Mouse (Mus musculus): ENCODE data around the gene Eme2. TPM values are rescaled to one million over a fixed set of nuclear protein-coding genes. Genes with fewer than 3 reads are reported as not detected.

The Eme2 gene
- polyA plus RNA-seq, 1 experiment from 2014 or later = 38.5 TPM

- no peak for ATAC-seq (ENCODE audit: low FRiP score, low TSS enrichment)
- Histone ChIP-seq H3K9me3 (ENCODE audit: low read length) (no peaks in the 10 kb centered on the region), H3K27me3 (ENCODE audit: insufficient read depth, low read length) (no peaks in the 10 kb centered on the region), H3K4me1 (ENCODE audit: insufficient read depth, low read length) (peaks cover 22% of the 10 kb centered on the region), H3K9ac (replicated peaks; ENCODE audit: low read length) (no peak overlapping the region), H3K4me3 (ENCODE audit: low read length) (no peak overlapping the region), H3K27ac (ENCODE audit: low read length) (no peak overlapping the region), H3K36me3 (ENCODE audit: insufficient read depth, low read length) (peaks cover 4% of the 10 kb centered on the region), H3K4me2 (replicated peaks; ENCODE audit: low read depth, low read length) (no peak overlapping the region)
- WGBS = 95% methylated on average over 4 of the region's 4 CpGs
Measured at GRCm38 (mm10) chr17:24932431-24932830, 37.5 kb upstream of the Eme2 start.

GRCm38 (mm10) chr17:24929506-24929905 is 34.6 kb upstream of the Eme2 start:
- Histone ChIP-seq H3K4me1 (ENCODE audit: insufficient read depth, low read length) (peaks cover 8% of the 10 kb centered on the region; the same call in 1 of the 2 replicates), H3K9me3 (ENCODE audit: low read length) (no peaks in the 10 kb centered on the region), H3K27ac (ENCODE audit: low read length) (no peak overlapping the region), H3K36me3 (ENCODE audit: insufficient read depth, low read length) (peaks cover 22% of the 10 kb centered on the region), H3K4me2 (replicated peaks; ENCODE audit: low read depth, low read length) (no peak overlapping the region), H3K4me3 (ENCODE audit: low read length) (no peak overlapping the region), H3K9ac (replicated peaks; ENCODE audit: low read length) (no peak overlapping the region), H3K27me3 (ENCODE audit: insufficient read depth, low read length) (no peaks in the 10 kb centered on the region)
- 68% methylated on average over 1 of the region's 1 CpGs for WGBS
- ATAC-seq (ENCODE audit: low FRiP score, low TSS enrichment) = no peak

- no peaks in the 10 kb centered on the region for H3K9me3 ChIP-seq (ENCODE audit: low read length)
- H3K36me3 ChIP-seq (ENCODE audit: insufficient read depth, low read length) = peaks cover 64% of the 10 kb centered on the region
- no peak overlapping the region for H3K4me2 ChIP-seq (replicated peaks; ENCODE audit: low read depth, low read length)
- 88% methylated on average over 1 of the region's 1 CpGs for WGBS
- H3K9ac ChIP-seq (replicated peaks; ENCODE audit: low read length) = no peak overlapping the region
- no peaks in the 10 kb centered on the region for H3K4me1 ChIP-seq (ENCODE audit: insufficient read depth, low read length)
- no peak overlapping the region for H3K27ac ChIP-seq (ENCODE audit: low read length)
- H3K27me3 ChIP-seq (ENCODE audit: insufficient read depth, low read length) = no peaks in the 10 kb centered on the region
- ATAC-seq (ENCODE audit: low FRiP score, low TSS enrichment) = no peak
- H3K4me3 ChIP-seq (ENCODE audit: low read length) = no peak overlapping the region
Measured at GRCm38 (mm10) chr17:24923246-24923645, 28.4 kb upstream of the Eme2 start.

- ATAC-seq (ENCODE audit: low FRiP score, low TSS enrichment) = no peak
- no peaks in the 10 kb centered on the region for H3K9me3 ChIP-seq (ENCODE audit: low read length)
- no peak overlapping the region for H3K27ac ChIP-seq (ENCODE audit: low read length)
- no peak overlapping the region for H3K9ac ChIP-seq (replicated peaks; ENCODE audit: low read length)
- no peak overlapping the region for H3K4me2 ChIP-seq (replicated peaks; ENCODE audit: low read depth, low read length)
- no peaks in the 10 kb centered on the region for H3K4me1 ChIP-seq (ENCODE audit: insufficient read depth, low read length)
- no peaks in the 10 kb centered on the region for H3K27me3 ChIP-seq (ENCODE audit: insufficient read depth, low read length)
- H3K4me3 ChIP-seq (ENCODE audit: low read length) = no peak overlapping the region
- H3K36me3 ChIP-seq (ENCODE audit: insufficient read depth, low read length) = peaks cover 83% of the 10 kb centered on the region
Measured at GRCm38 (mm10) chr17:24913984-24914383, 19.1 kb upstream of the Eme2 start.

- WGBS = 94% methylated on average over 2 of the region's 2 CpGs
- no peak overlapping the region for H3K27ac ChIP-seq (ENCODE audit: low read length)
- no peaks in the 10 kb centered on the region for H3K9me3 ChIP-seq (ENCODE audit: low read length)
- no peak for ATAC-seq (ENCODE audit: low FRiP score, low TSS enrichment)
- no peaks in the 10 kb centered on the region for H3K4me1 ChIP-seq (ENCODE audit: insufficient read depth, low read length)
- H3K4me2 ChIP-seq (replicated peaks; ENCODE audit: low read depth, low read length) = no peak overlapping the region
- peaks cover 88% of the 10 kb centered on the region for H3K36me3 ChIP-seq (ENCODE audit: insufficient read depth, low read length)
- no peak overlapping the region for H3K4me3 ChIP-seq (ENCODE audit: low read length)
- H3K27me3 ChIP-seq (ENCODE audit: insufficient read depth, low read length) = no peaks in the 10 kb centered on the region
- H3K9ac ChIP-seq (replicated peaks; ENCODE audit: low read length) = no peak overlapping the region
Measured at GRCm38 (mm10) chr17:24907591-24907990, 12.7 kb upstream of the Eme2 start.

GRCm38 (mm10) chr17:24903767-24904166 is 8.9 kb upstream of the Eme2 start:
- Histone ChIP-seq H3K4me2 (replicated peaks; ENCODE audit: low read depth, low read length) (no peak overlapping the region), H3K27ac (ENCODE audit: low read length) (no peak overlapping the region), H3K36me3 (ENCODE audit: insufficient read depth, low read length) (peaks cover 98% of the 10 kb centered on the region), H3K4me3 (ENCODE audit: low read length) (no peak overlapping the region), H3K9ac (replicated peaks; ENCODE audit: low read length) (no peak overlapping the region), H3K4me1 (ENCODE audit: insufficient read depth, low read length) (no peaks in the 10 kb centered on the region), H3K27me3 (ENCODE audit: insufficient read depth, low read length) (no peaks in the 10 kb centered on the region), H3K9me3 (ENCODE audit: low read length) (no peaks in the 10 kb centered on the region)
- 92% methylated on average over 9 of the region's 9 CpGs for WGBS
- no peak for ATAC-seq (ENCODE audit: low FRiP score, low TSS enrichment)

GRCm38 (mm10) chr17:24902671-24903474 is 8.0 kb upstream of the Eme2 start:
- peaks cover 2% of the 10 kb centered on the region; the same call in 1 of the 2 replicates for H3K4me1 ChIP-seq (ENCODE audit: insufficient read depth, low read length)
- 67% methylated on average over 9 of the region's 9 CpGs for WGBS
- H3K9me3 ChIP-seq (ENCODE audit: low read length) = no peaks in the 10 kb centered on the region
- ATAC-seq (ENCODE audit: low FRiP score, low TSS enrichment) = no peak
- no peak overlapping the region for H3K4me2 ChIP-seq (replicated peaks; ENCODE audit: low read depth, low read length)
- H3K4me3 ChIP-seq (ENCODE audit: low read length) = no peak overlapping the region
- H3K27ac ChIP-seq (ENCODE audit: low read length) = no peak overlapping the region
- H3K27me3 ChIP-seq (ENCODE audit: insufficient read depth, low read length) = no peaks in the 10 kb centered on the region
- H3K9ac ChIP-seq (replicated peaks; ENCODE audit: low read length) = no peak overlapping the region
- peaks cover 98% of the 10 kb centered on the region for H3K36me3 ChIP-seq (ENCODE audit: insufficient read depth, low read length)

GRCm38 (mm10) chr17:24902124-24902523 is 7.2 kb upstream of the Eme2 start:
- 93% methylated on average over 5 of the region's 5 CpGs for WGBS
- Histone ChIP-seq H3K4me3 (ENCODE audit: low read length) (no peak overlapping the region), H3K27ac (ENCODE audit: low read length) (no peak overlapping the region), H3K27me3 (ENCODE audit: insufficient read depth, low read length) (no peaks in the 10 kb centered on the region), H3K4me1 (ENCODE audit: insufficient read depth, low read length) (peaks cover 8% of the 10 kb centered on the region; the same call in 1 of the 2 replicates), H3K4me2 (replicated peaks; ENCODE audit: low read depth, low read length) (no peak overlapping the region), H3K9ac (replicated peaks; ENCODE audit: low read length) (no peak overlapping the region), H3K9me3 (ENCODE audit: low read length) (no peaks in the 10 kb centered on the region), H3K36me3 (ENCODE audit: insufficient read depth, low read length) (peaks cover 93% of the 10 kb centered on the region)
- no peak for ATAC-seq (ENCODE audit: low FRiP score, low TSS enrichment)

- Histone ChIP-seq H3K27ac (ENCODE audit: low read length) (no peak overlapping the region), H3K27me3 (ENCODE audit: insufficient read depth, low read length) (no peaks in the 10 kb centered on the region), H3K4me2 (replicated peaks; ENCODE audit: low read depth, low read length) (no peak overlapping the region), H3K4me1 (ENCODE audit: insufficient read depth, low read length) (peaks cover 21% of the 10 kb centered on the region), H3K36me3 (ENCODE audit: insufficient read depth, low read length) (peaks cover 75% of the 10 kb centered on the region), H3K4me3 (ENCODE audit: low read length) (no peak overlapping the region), H3K9ac (replicated peaks; ENCODE audit: low read length) (no peak overlapping the region), H3K9me3 (ENCODE audit: low read length) (no peaks in the 10 kb centered on the region)
- 96% methylated on average over 6 of the region's 6 CpGs for WGBS
- ATAC-seq (ENCODE audit: low FRiP score, low TSS enrichment) = no peak
Measured at GRCm38 (mm10) chr17:24900014-24900413, 5.1 kb upstream of the Eme2 start.

- no peak for ATAC-seq (ENCODE audit: low FRiP score, low TSS enrichment)
- H3K27me3 ChIP-seq (ENCODE audit: insufficient read depth, low read length) = no peaks in the 10 kb centered on the region
- H3K4me2 ChIP-seq (replicated peaks; ENCODE audit: low read depth, low read length) = no peak overlapping the region
- H3K4me1 ChIP-seq (ENCODE audit: insufficient read depth, low read length) = peaks cover 24% of the 10 kb centered on the region
- no peak overlapping the region for H3K9ac ChIP-seq (replicated peaks; ENCODE audit: low read length)
- 89% methylated on average over 5 of the region's 5 CpGs for WGBS
- no peak overlapping the region for H3K4me3 ChIP-seq (ENCODE audit: low read length)
- H3K27ac ChIP-seq (ENCODE audit: low read length) = no peak overlapping the region
- H3K36me3 ChIP-seq (ENCODE audit: insufficient read depth, low read length) = peaks cover 66% of the 10 kb centered on the region
- H3K9me3 ChIP-seq (ENCODE audit: low read length) = no peaks in the 10 kb centered on the region
Measured at GRCm38 (mm10) chr17:24899153-24899552, 4.3 kb upstream of the Eme2 start.
